Mouse (Mus musculus) natural killer cell, adult 2 months (primary cell): ENCODE results near the gene Aspm.
A peak's percentile ranks its signal among the peaks of the same experiment; 100 is the strongest.
"Not testable (repeated sequence)": the region's sequence is repeated elsewhere in the genome, so short reads cannot be mapped to it uniquely, and the experiment has no call there.

Source experiments
- DNase-seq, 2 experiments: peaks; one replicate each; pipeline ENCODE4 v3.0.0; 2022; ENCODE audit warnings: low spot score in 2 of 2

Aspm gene

DNA sequence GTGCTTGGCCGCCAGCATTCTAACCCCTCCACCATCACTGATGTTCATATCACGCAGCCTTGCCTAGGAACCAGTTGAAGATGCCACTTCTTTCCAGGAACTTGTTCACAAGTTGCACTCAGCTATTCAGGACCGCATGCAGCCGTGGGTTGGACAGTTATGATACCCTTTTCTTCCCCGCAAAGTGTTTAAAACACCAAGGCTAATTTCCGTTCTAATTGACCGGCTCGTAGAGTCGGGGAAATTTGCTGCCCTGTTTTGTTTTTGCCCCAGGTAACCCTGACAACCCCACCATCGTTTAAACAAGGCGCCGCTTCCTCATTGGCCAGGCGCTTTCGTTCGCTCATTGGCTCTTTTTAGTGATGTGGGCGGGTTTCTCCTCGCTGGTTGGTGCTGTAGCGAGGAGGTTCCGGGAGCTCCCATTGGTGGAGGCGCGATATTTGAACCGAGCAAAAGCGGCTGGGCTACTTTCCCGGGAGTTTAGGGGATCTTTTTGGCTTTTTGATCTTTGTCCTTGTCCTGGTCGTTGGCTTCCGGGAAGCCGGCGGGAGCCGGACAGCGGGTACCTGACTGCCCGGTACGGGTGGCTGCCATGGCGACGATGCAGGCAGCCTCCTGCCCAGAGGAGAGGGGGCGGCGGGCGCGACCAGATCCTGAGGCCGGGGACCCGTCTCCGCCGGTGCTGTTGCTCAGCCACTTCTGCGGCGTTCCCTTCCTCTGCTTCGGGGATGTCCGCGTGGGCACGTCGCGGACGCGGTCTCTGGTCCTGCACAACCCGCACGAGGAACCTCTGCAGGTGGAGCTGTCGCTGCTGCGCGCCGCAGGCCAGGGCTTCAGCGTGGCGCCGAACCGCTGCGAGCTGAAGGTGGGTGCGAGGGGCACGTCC is at the start of gene Aspm:
TSS of gene Aspm (plus strand) at position 433 of the 886 bp plus-strand sequence.
- peak; percentile 94 to 95 for DNase-seq

DNA sequence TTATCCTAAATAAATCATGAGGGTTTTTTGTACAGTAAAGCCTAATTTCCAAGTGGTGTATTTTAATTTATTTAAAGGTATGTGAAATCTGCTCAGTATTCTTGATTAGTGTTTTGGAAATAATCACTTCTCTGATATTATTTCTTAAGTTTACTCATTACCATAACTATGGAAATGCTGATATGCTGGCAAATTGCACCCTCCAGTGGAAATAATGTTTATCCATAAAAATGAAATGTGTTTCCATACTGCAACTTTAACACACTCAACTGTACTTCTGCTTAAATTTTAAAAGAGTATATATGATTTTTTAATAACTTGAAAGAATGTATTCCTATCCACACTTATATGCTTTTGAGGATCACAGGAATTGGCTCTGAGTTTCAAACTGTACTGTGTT is 48.8 kb upstream of the Aspm start:
- DNase-seq: no peak

DNA sequence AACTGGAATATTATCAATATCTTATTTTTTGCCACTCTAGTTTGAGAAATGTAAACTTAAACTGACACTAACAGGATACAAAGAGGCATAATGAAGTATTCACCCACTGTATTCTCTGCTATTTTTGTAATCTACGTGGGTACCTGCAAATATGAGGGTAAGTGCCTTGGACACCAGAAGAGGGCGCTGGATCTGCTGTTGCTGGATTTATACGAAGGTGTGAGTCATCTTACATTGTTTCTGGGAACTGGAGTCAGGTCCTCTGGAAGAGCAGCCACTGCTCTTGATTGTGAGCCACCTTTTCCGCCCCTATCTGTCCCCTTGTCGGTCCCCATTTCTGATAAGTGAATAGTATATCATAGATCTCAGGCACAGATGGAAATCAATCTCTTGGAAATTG is 46.9 kb upstream of the Aspm start:
- DNase-seq: no peak

DNA sequence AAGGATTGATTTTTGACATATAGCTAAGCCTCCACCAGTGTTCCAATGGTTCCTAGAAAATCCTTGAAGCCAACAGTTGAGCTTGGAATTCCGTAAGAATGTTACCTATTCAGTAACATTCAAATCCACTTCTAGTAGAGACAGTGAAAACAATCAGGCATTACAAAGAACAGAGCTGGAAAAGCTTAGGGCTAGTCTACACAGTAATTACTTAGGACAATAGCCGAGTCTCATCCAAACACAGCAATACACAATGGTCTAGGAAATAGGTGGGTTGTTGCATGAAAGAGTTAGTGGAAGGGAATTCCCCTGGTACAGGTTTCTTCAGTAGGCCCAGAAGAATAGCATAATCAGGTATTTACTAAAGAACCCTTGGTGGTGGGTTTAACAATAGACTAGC is 42.2 kb upstream of the Aspm start:
- DNase-seq: not testable (repeated sequence)

DNA sequence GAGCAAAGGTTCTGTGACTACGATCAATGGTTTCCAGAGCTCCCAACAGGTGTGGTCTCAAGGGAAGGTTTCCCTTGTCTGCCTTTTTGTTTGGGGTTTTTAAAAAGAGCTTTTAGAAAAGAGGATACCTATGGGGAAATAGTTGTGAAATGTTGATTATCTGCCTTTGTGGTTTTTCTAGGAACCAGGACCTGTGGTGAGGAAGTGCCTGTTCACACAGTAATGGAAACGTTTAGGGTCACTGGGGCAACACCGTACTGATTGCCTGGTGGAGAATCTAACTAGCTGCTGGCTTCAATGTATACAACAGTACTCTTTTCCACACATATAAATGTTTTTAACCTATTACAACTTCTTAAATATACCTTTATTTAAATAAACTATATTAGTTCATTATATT is 41.1 kb upstream of the Aspm start:
- DNase-seq: no peak

DNA sequence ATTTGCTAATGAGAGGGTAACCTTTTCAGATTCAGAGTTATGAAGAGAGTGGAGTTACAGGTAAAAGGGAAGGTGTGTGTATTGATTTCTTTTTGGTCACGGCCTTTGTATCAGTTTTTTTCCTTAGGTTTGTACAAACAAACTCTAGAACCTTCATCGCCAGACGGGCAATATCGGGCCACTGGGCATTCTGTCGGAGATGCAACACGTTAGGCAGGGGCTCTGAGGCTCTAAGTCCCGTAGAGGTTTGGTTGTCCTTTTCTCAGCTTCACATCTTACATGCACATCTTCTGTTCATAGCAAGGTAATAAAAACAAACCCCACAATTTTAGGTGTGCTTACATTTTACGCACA is 33.1 kb upstream of the Aspm start:
- DNase-seq: peak in 1 of 2 experiments; percentile 8

DNA sequence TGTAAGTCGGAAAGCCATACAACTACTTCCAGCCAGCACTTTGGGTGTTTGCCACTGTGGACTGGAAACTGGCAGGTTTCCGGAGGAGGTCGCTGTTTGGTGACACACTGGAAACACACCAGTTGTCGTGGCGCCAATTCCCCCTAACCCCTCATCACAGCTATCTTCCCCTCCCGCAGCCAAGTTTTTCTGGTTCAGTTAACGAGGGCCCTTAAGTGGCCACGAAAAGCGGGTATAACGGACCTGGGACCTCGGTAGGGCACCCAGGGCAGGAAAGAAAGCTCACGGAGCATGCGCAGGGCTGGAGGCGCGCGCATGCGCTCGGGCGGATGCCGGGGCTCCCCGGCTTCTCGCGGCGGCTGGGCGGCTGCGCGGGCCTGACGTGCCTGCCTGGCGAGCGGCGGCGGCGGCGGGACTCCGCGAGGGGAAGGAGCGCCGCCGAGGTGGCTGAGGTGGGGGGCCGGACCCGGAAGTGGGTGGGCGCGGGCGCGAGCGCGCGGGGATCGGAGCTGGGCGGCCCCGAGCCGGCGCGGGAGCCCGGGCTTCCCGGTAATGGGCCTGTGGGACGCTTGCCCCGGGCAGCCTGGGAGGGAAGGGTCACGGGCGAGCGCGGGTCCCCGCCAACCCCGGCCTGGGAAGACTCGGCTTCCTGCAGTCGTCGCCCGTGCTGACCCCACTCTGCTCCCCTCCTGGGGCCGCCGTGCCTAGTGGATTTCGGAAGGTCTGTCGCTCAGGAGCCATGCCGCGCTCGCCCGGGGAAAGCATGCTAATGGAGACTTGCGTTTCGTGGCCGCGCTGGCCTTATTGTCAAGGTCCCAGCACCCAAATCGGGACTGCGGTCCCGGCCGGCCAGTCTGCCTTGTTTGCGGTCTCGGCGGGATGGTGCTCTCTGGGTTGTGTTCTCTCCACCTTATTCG is 32.4 kb upstream of the Aspm start, which contains the start of gene Zbtb41:
TSS of gene Zbtb41 (plus strand) at position 414 of the 917 bp plus-strand sequence.
- peak; percentile 88 to 89 for DNase-seq

DNA sequence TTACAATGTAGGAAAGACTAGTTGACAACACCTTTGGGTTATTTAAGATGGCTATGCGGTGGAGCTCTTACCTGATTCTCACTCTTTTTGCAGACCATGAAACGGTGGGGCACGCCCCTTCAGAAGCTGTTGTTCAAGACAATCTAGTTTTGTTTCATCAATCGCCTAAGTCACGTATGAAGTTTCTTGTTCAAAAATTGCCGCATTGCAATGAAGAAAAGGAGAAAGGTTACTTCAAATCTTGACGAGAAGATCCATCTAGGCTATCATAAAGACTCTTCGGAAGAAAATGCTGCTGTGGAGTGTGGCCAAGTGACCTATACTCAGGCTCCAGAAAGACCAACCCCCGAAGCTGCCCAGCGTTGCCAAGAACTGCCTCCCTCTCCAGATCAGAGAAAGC is 31.6 kb upstream of the Aspm start:
- peak in 1 of 2 experiments; percentile 13 for DNase-seq

DNA sequence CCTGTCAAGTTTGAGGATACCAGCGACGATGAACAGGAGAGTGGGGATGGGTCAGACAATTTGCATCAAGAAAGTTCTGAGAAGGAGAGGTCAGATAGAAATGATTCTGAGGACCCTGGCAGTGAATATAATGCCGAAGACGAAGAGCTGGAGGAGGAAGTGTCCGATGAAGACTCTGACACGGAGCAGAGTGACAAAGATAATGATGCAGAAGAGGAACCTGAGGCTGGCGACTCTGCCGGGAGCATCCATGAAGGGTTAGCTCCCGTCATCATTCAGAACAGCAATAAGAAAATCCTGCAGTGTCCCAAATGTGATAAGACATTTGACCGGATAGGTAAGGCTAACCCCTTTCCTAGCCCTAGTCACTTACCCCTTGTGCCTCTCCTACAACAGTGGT is 30.6 kb upstream of the Aspm start:
- DNase-seq: no peak

DNA sequence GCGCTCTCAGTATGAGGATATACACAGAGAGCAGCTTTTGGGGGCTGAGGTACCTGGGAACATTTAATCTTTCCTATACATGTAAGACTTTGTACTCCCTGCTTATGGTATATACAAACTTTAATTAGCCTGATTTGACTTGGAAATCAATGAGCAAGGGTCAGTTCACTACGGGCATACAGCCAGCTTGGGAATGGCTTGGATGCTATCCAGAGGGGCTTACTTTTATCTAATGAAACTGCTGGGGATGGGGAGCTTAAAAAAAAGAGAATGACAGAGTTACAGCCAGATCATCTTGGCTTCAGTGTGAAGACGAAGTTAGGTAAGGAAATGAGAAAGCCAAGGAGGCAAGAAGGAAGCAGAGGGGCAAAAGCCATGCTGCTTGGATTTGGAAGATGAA is 29.6 kb upstream of the Aspm start:
- DNase-seq: no peak

DNA sequence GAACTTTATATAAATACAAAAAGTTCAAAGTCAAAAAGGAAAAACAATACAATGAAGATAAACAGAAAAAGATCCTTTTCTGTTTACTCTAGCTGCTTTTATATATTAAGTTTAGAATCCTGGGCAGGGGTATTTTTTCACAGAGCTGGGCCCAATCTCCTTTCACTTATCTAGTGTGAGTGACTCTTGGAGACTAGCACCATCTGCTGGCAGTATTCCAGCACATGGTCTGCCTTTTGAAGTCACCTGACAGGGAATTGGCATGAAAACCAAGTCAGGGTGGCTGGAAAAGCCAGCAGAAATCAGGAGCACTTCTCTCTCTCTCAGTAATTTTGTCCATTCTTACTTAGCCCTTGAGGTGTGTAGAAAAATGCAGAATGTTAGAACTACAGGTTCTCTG is 16.2 kb upstream of the Aspm start:
- DNase-seq: no peak

DNA sequence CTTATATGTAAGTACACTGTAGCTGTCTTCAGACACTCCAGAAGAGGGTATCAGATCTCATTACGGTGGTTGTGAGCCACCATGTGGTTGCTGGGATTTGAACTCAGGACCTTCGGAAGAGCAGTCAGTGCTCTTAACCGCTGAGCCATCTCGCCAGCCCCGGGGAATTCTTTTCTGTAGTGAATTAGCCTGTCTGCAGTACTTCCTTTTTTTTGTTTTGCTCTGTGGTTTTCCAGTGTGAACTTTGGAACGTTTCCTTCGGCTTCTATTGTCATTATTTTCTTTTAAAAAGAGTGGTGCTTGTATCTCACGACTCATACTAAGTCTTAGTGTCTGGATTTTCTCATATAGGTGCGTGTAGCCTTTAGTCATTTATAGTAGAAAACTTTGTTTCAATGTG is 11.5 kb upstream of the Aspm start:
- not testable (repeated sequence) for DNase-seq

DNA sequence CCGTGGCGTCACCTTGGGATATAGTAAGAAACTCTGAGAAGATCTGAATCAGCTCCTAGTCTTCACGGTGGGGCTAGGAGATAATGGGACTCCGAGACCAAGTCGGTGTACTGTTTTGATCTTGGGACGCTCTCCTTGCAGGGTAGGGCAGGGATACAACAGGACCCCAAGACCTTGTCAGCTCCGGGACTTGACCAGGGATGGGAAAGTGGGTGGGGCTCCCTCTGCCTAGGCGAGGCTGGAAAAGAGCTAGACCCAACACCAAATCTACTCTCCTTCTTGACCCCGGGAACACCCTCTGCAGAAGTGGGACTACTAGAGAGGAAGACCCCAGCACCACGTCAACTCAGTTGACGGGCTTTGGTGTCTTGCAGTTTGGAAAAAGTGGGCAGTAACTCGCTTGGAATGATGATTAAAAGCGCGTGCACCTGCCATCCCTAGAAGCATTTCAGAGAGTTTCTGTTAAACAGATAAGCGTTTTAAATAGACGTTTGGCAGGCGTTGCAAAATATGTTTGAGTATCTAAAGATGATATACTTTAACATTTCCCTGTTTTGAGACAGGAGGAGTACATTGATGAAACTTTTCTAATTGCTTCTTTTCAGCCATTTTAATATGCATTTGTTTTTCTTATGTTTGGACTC is 776 bp downstream of the Aspm start:
- no peak for DNase-seq

DNA sequence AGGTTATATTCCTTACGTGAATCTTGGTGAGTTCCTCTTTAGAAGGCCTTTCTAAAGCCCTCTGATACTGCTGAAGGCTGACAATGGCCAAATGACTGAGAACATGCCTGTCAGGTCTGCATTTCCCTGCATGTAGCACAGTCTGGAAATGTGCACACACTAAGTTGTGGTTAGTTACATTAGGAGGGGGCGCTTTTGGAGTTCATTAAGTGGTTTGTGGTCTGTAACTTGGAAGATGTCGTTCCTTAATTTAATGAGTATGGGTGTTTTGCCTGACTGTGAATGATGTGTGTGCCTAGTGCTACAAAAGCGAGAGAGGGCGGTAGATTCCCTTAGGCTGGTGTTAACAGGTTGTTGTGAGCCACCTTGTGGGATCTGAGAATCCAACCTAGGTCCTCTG is 6.2 kb downstream of the Aspm start:
- no peak for DNase-seq

DNA sequence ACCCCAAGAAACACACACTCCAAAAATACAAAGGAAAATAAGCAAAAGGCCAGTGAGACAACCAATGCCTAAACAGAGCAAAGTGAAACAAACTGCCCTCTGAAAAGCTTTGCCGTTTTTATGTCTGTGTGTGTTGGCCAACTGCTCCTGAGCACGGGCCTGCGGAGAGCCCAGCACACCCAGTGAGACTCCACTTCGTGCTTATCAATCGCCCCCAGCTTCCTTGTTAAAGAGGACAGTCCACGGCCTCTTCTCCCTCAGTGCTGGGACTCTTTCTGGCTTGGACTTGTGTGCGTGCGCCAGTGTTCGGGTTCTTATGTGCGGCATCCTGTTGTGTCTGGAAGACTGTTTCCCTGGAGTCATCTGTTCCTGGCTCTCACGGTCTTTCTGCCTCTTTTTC is 11.4 kb downstream of the Aspm start:
- DNase-seq: no peak

DNA sequence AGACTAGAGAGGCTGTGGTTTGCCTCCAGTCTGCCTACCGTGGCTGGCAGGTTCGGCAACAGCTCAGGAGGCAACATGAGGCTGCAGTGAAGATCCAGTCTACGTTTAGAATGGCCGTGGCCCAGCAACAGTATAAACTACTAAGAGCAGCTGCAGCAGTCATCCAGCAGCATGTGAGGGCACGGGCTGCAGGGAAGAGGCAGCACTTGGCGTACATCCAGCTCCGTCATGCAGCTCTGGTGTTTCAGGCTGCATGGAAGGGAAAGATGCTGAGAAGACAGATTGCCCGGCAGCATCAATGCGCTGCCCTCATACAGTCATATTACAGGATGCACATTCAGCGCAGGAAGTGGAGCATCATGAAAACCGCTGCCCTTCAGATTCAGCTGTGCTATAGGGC is 24.3 kb downstream of the Aspm start:
- DNase-seq: no peak

DNA sequence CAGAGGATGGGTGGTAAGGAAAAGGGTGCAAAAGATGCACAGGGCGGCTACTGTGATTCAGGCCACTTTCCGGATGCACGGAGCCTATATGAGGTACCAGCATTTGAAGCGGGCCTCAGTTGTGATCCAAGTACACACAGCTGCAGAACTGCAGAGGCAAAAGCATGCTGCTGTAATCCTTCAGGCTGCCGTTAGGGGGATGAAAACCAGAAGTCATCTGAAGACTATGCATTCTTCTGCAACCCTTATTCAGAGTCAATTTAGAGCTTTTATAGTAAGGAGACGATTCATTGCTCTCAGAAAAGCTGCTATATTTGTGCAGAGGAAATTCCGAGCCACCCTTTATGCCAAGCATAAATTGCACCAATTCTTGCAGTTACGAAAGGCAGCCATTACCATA is 25.7 kb downstream of the Aspm start:
- no peak for DNase-seq

DNA sequence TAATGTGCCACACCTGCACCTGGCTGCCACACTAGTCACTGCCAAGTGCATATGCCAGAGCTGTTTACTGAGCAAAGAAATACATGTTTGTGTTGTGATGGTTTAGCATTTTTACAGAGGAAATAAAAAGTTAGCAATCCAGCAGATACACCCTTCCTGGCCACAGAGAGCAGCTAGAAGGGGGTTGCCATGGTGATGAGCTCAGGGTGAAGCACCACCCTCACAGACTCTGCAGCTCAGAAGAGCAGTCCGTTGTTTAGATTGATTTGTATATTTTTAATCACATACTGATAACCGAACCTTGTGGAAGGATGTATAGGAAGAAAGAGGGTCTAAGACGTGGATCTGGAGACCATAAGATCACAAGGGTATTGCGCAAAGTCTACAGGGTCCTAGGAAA is 26.6 kb downstream of the Aspm start:
- no peak for DNase-seq

DNA sequence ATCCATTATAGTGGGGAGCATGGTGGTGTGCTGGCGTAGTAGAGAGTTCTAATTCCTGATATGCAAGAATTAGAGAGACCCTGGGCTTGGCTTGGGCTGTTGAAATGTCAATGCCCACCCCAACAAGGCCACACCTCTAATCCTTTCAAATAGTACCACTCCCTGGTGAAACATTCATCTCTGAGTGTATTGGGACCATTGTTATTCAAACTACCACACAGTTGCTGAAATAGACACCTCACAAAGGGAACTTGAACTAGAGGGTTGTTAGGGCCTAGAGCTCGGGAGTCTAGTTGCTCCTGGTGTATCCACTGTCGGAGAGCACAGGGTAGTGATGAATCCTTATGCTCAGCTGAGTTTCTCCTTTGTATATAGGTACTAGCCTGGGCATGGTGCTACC is 40.1 kb downstream of the Aspm start:
- no peak for DNase-seq

DNA sequence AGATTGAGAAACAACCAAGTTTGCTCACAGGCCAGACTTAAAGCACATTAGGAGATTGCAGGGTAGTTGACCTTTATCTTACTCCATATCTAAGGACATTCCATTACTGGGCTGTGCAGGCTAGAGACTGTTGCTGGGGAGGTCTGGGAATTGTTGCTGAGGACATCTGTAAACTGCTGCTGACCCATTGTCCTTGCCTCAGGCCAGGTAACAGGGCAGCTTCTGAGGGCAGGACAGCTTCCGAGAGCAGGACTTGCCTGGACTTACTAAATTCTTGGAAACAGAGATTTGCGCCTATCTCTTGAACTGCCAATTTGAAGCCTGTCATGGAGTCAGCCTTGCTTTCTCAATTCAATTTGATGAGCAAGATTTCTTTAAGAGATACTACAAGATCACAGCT is 40.8 kb downstream of the Aspm start:
- no peak for DNase-seq

DNA sequence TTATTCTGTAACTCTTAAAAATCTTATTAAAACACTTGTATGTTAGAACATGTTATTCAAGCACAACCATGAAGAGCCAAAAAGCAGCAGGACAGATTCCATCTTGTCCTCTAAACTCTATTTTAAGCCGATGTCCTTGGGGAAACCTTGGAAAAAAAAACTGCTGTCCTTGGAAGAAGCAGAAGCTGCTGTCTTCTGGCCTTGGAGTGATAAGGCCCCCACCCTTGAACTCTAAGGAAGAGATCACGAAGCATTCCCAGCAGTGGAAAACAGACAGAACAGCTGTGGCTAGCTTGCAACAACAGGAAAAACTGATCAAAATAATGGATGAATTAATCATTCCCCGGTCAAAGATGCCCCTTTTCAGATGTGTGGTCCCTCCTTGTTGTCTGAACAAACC is 41.6 kb downstream of the Aspm start:
- DNase-seq: no peak

DNA sequence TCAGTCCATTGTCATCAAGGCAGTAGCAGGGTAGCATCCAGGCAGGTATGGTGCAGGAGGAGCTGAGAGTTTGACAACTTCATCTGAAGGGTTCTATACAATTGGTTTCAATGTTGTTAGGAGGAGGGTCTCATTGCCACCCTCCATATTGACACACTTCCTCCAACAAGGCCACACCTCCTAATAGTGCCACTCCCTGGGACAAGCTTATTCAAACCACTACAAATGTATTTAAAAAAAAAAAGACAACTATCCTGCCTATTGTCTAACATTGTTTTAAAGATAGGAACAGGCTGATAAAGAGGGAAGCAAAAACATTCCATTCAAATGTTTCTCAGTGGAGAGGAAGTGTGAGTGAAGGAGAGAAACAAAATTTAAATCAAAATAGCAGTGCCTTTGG is 45.2 kb downstream of the Aspm start:
- no peak for DNase-seq
